Mouse (Mus musculus): ENCODE results near the gene Gper1.

Gper1 gene

DNA sequence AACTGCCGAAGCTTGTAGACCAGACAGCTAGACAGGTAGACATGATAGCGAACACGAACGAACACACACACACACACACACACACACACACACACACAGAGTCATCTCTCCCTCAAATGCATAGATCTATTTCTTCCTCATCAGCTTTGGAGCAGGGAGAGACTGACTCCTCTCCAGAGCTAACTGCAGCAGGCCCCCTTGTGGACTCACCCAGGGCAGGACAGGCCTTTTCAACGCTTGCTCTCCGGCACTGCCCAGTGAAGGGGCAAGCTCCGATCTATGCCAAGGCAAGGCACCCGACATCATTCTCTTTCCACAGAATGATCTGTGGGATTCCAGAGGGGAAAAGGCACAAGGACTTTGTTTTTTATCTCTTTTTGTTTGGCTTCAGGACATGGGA lies 22.3 kb downstream of the Gper1 start:
- DNase-seq (ENCODE audit: low spot score): no peak

- no peak for DNase-seq (ENCODE audit: low spot score)
Observed at GRCm38 (mm10) chr5:139448025-139448424, 25.1 kb downstream of the Gper1 start.

GRCm38 (mm10) chr5:139449161-139449791 lies 26.3 kb downstream of the Gper1 start:
- peak; percentile 32 for DNase-seq (ENCODE audit: low spot score)

DNA sequence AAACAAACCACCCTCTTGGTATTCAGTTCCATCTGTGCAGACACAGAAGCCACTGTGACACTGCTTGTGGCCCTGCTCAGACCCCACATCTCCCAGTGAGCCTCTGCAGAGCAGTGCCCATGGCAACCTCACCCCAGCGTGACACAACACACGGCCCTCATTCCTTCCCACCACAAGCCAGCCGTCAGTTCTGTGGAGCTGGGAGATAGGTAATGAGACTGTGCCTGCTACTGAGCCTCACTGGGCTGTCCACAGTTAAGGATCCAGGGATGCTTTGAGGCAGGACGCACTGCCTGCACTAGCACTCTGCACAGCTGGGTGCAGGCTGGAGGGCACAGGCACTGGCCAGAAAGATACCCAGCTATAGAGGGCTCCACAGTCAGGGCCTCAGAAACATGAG lies 27.0 kb downstream of the Gper1 start:
- DNase-seq (ENCODE audit: low spot score): no peak

- DNase-seq (ENCODE audit: low spot score): no peak
Observed at GRCm38 (mm10) chr5:139453031-139453430, 30.1 kb downstream of the Gper1 start.

DNA sequence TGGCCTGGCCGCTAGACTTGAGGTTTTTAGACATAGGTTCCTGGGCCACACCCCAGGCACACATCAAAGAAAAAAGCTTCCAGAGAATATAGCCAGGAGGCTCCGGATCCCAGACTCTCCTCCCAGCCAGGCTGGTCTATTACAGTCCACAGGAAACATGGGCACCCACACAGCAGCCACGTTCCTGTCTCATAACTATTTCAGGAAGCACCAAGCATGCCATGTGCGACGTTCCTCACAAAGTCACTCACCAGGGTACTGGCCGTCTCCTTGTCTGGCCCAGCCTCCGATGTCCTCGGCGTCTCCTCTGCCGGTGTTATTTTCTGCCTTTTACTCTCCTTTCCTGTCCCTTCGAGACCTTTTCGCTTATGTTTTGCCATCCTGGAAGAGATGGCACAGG lies 32.2 kb downstream of the Gper1 start:
- no peak for DNase-seq (ENCODE audit: low spot score)

DNA sequence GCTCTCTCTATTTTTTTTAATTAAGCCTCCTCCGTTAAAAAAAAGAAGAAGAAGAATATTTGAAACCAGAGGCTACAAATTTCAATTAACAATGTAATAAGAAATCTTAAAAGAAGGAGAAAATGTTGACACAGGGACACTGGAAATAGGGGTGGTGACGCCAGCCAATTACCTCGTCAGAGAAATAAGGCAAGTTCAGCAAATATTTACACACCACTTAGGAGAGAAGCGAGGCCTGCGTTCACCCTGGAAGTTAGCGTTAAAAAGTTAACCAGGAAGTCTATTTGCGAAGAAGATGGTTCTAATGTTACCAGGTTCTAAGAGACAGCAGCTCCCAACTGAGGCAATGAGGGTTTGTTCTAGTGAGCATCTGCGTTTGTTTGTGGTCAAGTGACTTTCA lies 34.3 kb downstream of the Gper1 start:
- peak; percentile 72 for DNase-seq (ENCODE audit: low spot score)

DNA sequence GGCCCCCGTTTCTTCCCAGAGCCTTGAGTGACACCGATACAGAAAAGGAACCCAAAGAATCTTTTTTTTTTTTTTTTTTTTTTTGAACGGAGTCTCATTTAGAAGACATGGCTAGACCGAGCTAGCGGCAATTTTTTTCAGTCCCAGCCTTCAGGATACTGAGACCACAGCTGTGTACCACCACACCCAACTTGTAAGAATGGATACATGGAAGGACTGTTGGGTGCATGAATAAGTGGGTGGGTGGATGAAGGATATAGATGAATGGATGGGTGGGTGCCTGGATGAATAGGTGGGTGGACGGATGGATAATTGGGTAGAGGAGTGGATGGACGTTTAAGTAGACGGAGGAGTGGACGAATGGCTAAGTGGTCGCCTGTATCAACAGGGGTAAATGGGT lies 37.0 kb downstream of the Gper1 start:
- DNase-seq (ENCODE audit: low spot score): no peak

GRCm38 (mm10) chr5:139460384-139461067 lies 37.6 kb downstream of the Gper1 start, which contains the start of gene 3110082I17Rik:
TSS of gene 3110082I17Rik (minus strand) at chr5:139460527.
- peak; percentile 97 for DNase-seq (ENCODE audit: low spot score)

GRCm38 (mm10) chr5:139464874-139465273 lies 41.9 kb downstream of the Gper1 start:
- no peak for DNase-seq (ENCODE audit: low spot score)

- no peak for DNase-seq (ENCODE audit: low spot score)
Observed at GRCm38 (mm10) chr5:139466373-139466772, 43.4 kb downstream of the Gper1 start.

GRCm38 (mm10) chr5:139466801-139467200 lies 43.9 kb downstream of the Gper1 start:
- no peak for DNase-seq (ENCODE audit: low spot score)

DNA sequence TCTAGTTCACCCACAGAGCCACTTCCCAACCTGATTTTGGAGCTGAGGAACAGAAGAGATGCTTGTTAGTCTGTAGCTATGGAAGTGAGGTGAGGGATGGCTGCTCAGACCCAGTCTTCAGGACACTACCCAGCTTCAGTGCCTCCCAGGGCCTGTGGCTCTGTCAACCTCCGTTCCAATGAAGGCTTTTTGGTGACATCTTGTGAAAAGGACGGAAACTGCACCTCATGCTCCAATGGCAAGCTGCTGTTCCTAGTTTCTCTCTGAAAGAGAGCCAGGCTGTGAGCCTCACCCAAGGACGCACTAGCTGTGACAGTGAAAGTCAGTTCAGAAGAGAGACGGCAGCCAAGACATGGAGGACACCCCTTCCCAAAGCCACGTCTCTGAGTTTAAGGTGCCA lies 45.0 kb downstream of the Gper1 start:
- DNase-seq (ENCODE audit: low spot score): peak; percentile 23

- DNase-seq (ENCODE audit: low spot score): no peak
Observed at GRCm38 (mm10) chr5:139474741-139475140, 51.8 kb downstream of the Gper1 start.
